Mouse (Mus musculus) cerebral cortex, adult 2 months (tissue): ENCODE results near the gene Eefsec.

ENCODE experiments used
- WGBS: fragments of 180-500 bp; shearing (Covaris S2); methylation state at CpG from one replicate; pipeline ENCODE4 v1.1.7; 2018; 5-methylcytosine and 5-hydroxymethylcytosine counted together

Eefsec gene

GRCm38 (mm10) chr6:88412604-88413003 is 33.7 kb downstream of the Eefsec start:
- 44% methylated on average over 2 of the region's 2 CpGs for WGBS

- 44% methylated on average over 5 of the region's 5 CpGs for WGBS
Measured at GRCm38 (mm10) chr6:88409492-88409891, 36.8 kb downstream of the Eefsec start.

GRCm38 (mm10) chr6:88400451-88400850 is 45.9 kb downstream of the Eefsec start:
- 77% methylated on average over 6 of the region's 6 CpGs for WGBS

GRCm38 (mm10) chr6:88397985-88398384 is 48.4 kb downstream of the Eefsec start:
- 72% methylated on average over 2 of the region's 2 CpGs for WGBS

GRCm38 (mm10) chr6:88388946-88389345 is 57.4 kb downstream of the Eefsec start:
- 74% methylated on average over 5 of the region's 5 CpGs for WGBS

- 66% methylated on average over 8 of the region's 8 CpGs for WGBS
Measured at GRCm38 (mm10) chr6:88387836-88388724, 58.3 kb downstream of the Eefsec start.

GRCm38 (mm10) chr6:88384420-88385053 is 61.8 kb downstream of the Eefsec start:
- 71% methylated on average over 8 of the region's 8 CpGs for WGBS

- 71% methylated on average over 3 of the region's 3 CpGs for WGBS
Measured at GRCm38 (mm10) chr6:88379756-88380155, 66.6 kb downstream of the Eefsec start.

GRCm38 (mm10) chr6:88378829-88379228 is 67.5 kb downstream of the Eefsec start:
- 90% methylated on average over 1 of the region's 1 CpGs for WGBS

- WGBS = 87% methylated on average over 7 of the region's 7 CpGs
Measured at GRCm38 (mm10) chr6:88374247-88374646, 72.1 kb downstream of the Eefsec start.

- 63% methylated on average over 8 of the region's 8 CpGs for WGBS
Measured at GRCm38 (mm10) chr6:88369851-88370635, 76.3 kb downstream of the Eefsec start.

GRCm38 (mm10) chr6:88363475-88364012 is 82.8 kb downstream of the Eefsec start:
- WGBS = 79% methylated on average over 1 of the region's 1 CpGs

GRCm38 (mm10) chr6:88361096-88361495 is 85.2 kb downstream of the Eefsec start:
- WGBS = 100% methylated on average over 1 of the region's 1 CpGs

- 96% methylated on average over 3 of the region's 3 CpGs for WGBS
Measured at GRCm38 (mm10) chr6:88355866-88356265, 90.5 kb downstream of the Eefsec start.

GRCm38 (mm10) chr6:88352541-88352940 is 93.8 kb downstream of the Eefsec start:
- 76% methylated on average over 4 of the region's 4 CpGs for WGBS

- 97% methylated on average over 1 of the region's 1 CpGs for WGBS
Measured at GRCm38 (mm10) chr6:88346776-88347175, 99.6 kb downstream of the Eefsec start.

- 88% methylated on average over 2 of the region's 2 CpGs for WGBS
Measured at GRCm38 (mm10) chr6:88345311-88345710, 101.0 kb downstream of the Eefsec start.

GRCm38 (mm10) chr6:88343485-88344450 is 102.6 kb downstream of the Eefsec start:
- WGBS = 30% methylated on average over 7 of the region's 7 CpGs

GRCm38 (mm10) chr6:88342965-88343364 is 103.4 kb downstream of the Eefsec start:
- 87% methylated on average over 3 of the region's 3 CpGs for WGBS

- 98% methylated on average over 3 of the region's 3 CpGs for WGBS
Measured at GRCm38 (mm10) chr6:88341182-88341581, 105.2 kb downstream of the Eefsec start.

- 80% methylated on average over 7 of the region's 7 CpGs for WGBS
Measured at GRCm38 (mm10) chr6:88340761-88341160, 105.6 kb downstream of the Eefsec start.
